Mouse (Mus musculus) G1E (cell line): ENCODE data around the gene Kirrel. TPM values are rescaled to one million over a fixed set of nuclear protein-coding genes. Genes with fewer than 3 reads are reported as not detected.

ENCODE experiments used
- ATAC-seq: 2 replicates; pipeline ENCODE4 v1.8.0; 2016; ENCODE audit warnings: mild to moderate bottlenecking; ENCODE audit not compliant: insufficient number of reproducible peaks, poor library complexity, low FRiP score, severe bottlenecking; ENCODE audit errors: extremely low read depth
- DNase-seq: peaks from one replicate; pipeline ENCODE4 v3.0.0; 2012; ENCODE audit warnings: low spot score
- H3K27me3 ChIP-seq: 2 replicates; pipeline ENCODE4 v1.6.1; 2012; ENCODE audit warnings: mild to moderate bottlenecking, low read length, inconsistent platforms; ENCODE audit not compliant: insufficient read depth
- H3K36me3 ChIP-seq: replicated peaks from 2 replicates; pipeline ENCODE3; 2012; ENCODE audit warnings: mild to moderate bottlenecking, inconsistent platforms
- H3K4me1 ChIP-seq: 2 replicates; pipeline ENCODE4 v1.6.1; 2012; ENCODE audit warnings: low read depth, low read length, inconsistent platforms, mixed read lengths; ENCODE audit not compliant: insufficient read depth
- H3K4me3 ChIP-seq: 2 replicates; pipeline ENCODE4 v1.5.1; 2012; ENCODE audit warnings: low read depth, mild to moderate bottlenecking, inconsistent platforms, low read length, moderate library complexity, mixed read lengths
- H3K9me3 ChIP-seq: replicated peaks from 2 replicates; pipeline ENCODE4 v1.6.1; 2012; ENCODE audit warnings: inconsistent platforms
- CTCF ChIP-seq: IDR thresholded peaks from 2 replicates; pipeline ENCODE4 v1.5.1; 2012; ENCODE audit warnings: low read depth, low read length, inconsistent platforms, mixed read lengths
- GATA1 ChIP-seq: IDR thresholded peaks from 2 replicates; pipeline ENCODE4 v1.6.1; 2012; ENCODE audit warnings: borderline replicate concordance, low read length, inconsistent platforms, mixed read lengths
- GATA2 ChIP-seq: IDR thresholded peaks from 2 replicates; pipeline ENCODE4 v1.6.1; 2012; ENCODE audit warnings: low read depth, low read length, inconsistent platforms, borderline replicate concordance
- POLR2AphosphoS5 ChIP-seq: IDR thresholded peaks from 2 replicates; pipeline ENCODE4 v1.6.1; 2012; ENCODE audit warnings: low read depth, low read length, inconsistent platforms; ENCODE audit not compliant: insufficient replicate concordance
- TAL1 ChIP-seq: conservative IDR thresholded peaks from 2 replicates; pipeline ENCODE4 v1.6.1; 2012; ENCODE audit warnings: low read depth, low read length, inconsistent platforms, mixed read lengths
- polyA plus RNA-seq: library from polyadenylated mRNA; stranded (reverse); fragments of >175 nt; gene quantifications from 2 replicates; pipeline ENCODE4 v1.2.3, GENCODE M21; 2012
- total RNA-seq, 2 experiments: library from RNA; stranded (forward) in 1 of 2; stranded (reverse) in 1 of 2; fragments of 200-1000 nt in 1 of 2; fragments of >200 nt in 1 of 2; fragmentation: Nextera tagmentation in 1 of 2; gene quantifications; 2 replicates each; pipeline ENCODE4 v1.2.3; 2014 to 2017

The Kirrel gene
- total and polyA plus RNA-seq, 3 experiments, result 0.11 TPM; not detected in 2

GRCm38 (mm10) chr3:87175438-87175815 lies 880 bp upstream of the Kirrel start:
- Histone ChIP-seq H3K4me1 (no peaks in the 10 kb centered on the region), H3K27me3 (peaks cover 35% of the 10 kb centered on the region), H3K4me3 (no peak overlapping the region), H3K36me3 (no peaks in the 10 kb centered on the region), H3K9me3 (no peaks in the 10 kb centered on the region)
- ATAC-seq (no peak), DNase-seq (no peak)
- TF ChIP-seq GATA2 (no peak), POLR2AphosphoS5 (no peak), GATA1 (no peak), TAL1 (no peak), CTCF (no peak)

- no peaks in the 10 kb centered on the region for H3K4me1 ChIP-seq
- ATAC-seq, result no peak
- H3K27me3 ChIP-seq, result peaks cover 35% of the 10 kb centered on the region
- H3K36me3 ChIP-seq, result no peaks in the 10 kb centered on the region
- DNase-seq, result no peak
- TF ChIP-seq CTCF, result no peak
- TF ChIP-seq TAL1, result no peak
- no peak for TF ChIP-seq POLR2AphosphoS5
- TF ChIP-seq GATA2, result no peak
- TF ChIP-seq GATA1, result no peak
- no peaks in the 10 kb centered on the region for H3K9me3 ChIP-seq
- H3K4me3 ChIP-seq, result no peak overlapping the region
Measured at GRCm38 (mm10) chr3:87174769-87175437, 356 bp upstream of the Kirrel start.

GRCm38 (mm10) chr3:87173486-87174085 lies 961 bp downstream of the Kirrel start:
- Histone ChIP-seq H3K36me3 (no peaks in the 10 kb centered on the region), H3K9me3 (no peaks in the 10 kb centered on the region), H3K4me1 (no peaks in the 10 kb centered on the region), H3K4me3 (no peak overlapping the region), H3K27me3 (peaks cover 35% of the 10 kb centered on the region)
- DNase-seq (no peak), ATAC-seq (no peak)
- TF ChIP-seq POLR2AphosphoS5 (no peak), CTCF (no peak), GATA1 (no peak), TAL1 (no peak), GATA2 (no peak)

- TF ChIP-seq GATA1, result no peak
- no peak for TF ChIP-seq CTCF
- TF ChIP-seq POLR2AphosphoS5, result no peak
- TF ChIP-seq TAL1, result no peak
- TF ChIP-seq GATA2, result no peak
- Histone ChIP-seq H3K4me3 (no peak overlapping the region), H3K4me1 (no peaks in the 10 kb centered on the region), H3K36me3 (no peaks in the 10 kb centered on the region), H3K27me3 (peaks cover 35% of the 10 kb centered on the region), H3K9me3 (no peaks in the 10 kb centered on the region)
- DNase-seq (no peak), ATAC-seq (no peak)
Measured at GRCm38 (mm10) chr3:87173103-87173444, 1.5 kb downstream of the Kirrel start.

GRCm38 (mm10) chr3:87172351-87173102 lies 2.0 kb downstream of the Kirrel start:
- Histone ChIP-seq H3K4me1 (no peaks in the 10 kb centered on the region), H3K9me3 (no peaks in the 10 kb centered on the region), H3K4me3 (no peak overlapping the region), H3K36me3 (no peaks in the 10 kb centered on the region), H3K27me3 (peaks cover 35% of the 10 kb centered on the region)
- DNase-seq, result no peak
- TF ChIP-seq POLR2AphosphoS5 (no peak), CTCF (no peak), GATA1 (no peak), GATA2 (no peak), TAL1 (no peak)
- ATAC-seq, result no peak

GRCm38 (mm10) chr3:87171201-87172100 lies 3.1 kb downstream of the Kirrel start:
- no peak for DNase-seq

More at GRCm38 (mm10) chr3:87171201-87172100, 3.1 kb downstream of the Kirrel start:
- H3K4me1 ChIP-seq, result no peaks in the 10 kb centered on the region
- TF ChIP-seq POLR2AphosphoS5, result no peak
- TF ChIP-seq GATA2, result no peak
- TF ChIP-seq TAL1, result no peak
- TF ChIP-seq GATA1, result no peak
- TF ChIP-seq CTCF, result no peak
- peaks cover 35% of the 10 kb centered on the region for H3K27me3 ChIP-seq
- no peaks in the 10 kb centered on the region for H3K36me3 ChIP-seq
- H3K4me3 ChIP-seq, result no peak overlapping the region
- no peak for ATAC-seq
- no peaks in the 10 kb centered on the region for H3K9me3 ChIP-seq
